Mouse (Mus musculus) hindbrain, embryonic 10.5 days (tissue): ENCODE measurements at regions not wholly inside any gene's neighbourhood (a gene's known extent, or its start where the extent isn't known, plus 50 kb on each side); places are given as distances from the start of the nearest gene placed in this dataset.

Experiments used
- DNase-seq: peaks from one replicate; pipeline ENCODE4 v3.0.0-alpha.2; 2017; ENCODE audit warnings: low spot score
- H3K27ac ChIP-seq: fragments of 300-500 bp; sonication (generic); 2 replicates; pipeline ENCODE4 v1.5.1; 2016; ENCODE audit warnings: mild to moderate bottlenecking, moderate library complexity
- H3K27me3 ChIP-seq: fragments of 300-500 bp; sonication (generic); 2 replicates; pipeline ENCODE4 v1.6.1; 2016; ENCODE audit warnings: mild to moderate bottlenecking; ENCODE audit not compliant: poor library complexity, insufficient read depth, severe bottlenecking
- H3K36me3 ChIP-seq: fragments of 300-500 bp; sonication (generic); 2 replicates; pipeline ENCODE4 v1.6.1; 2016; ENCODE audit warnings: mild to moderate bottlenecking, moderate library complexity
- H3K4me1 ChIP-seq: fragments of 300-500 bp; sonication (generic); replicated peaks from 2 replicates; pipeline ENCODE4 v1.6.1; 2016; ENCODE audit warnings: mild to moderate bottlenecking
- H3K4me3 ChIP-seq: fragments of 300-500 bp; sonication (generic); 2 replicates; pipeline ENCODE4 v1.5.1; 2016; ENCODE audit warnings: mild to moderate bottlenecking, moderate library complexity
- H3K9me3 ChIP-seq: fragments of 300-500 bp; sonication (generic); 2 replicates; pipeline ENCODE4 v1.6.1; 2016; ENCODE audit warnings: mild to moderate bottlenecking, moderate library complexity
- WGBS: fragments of 180-500 bp; shearing (Covaris S2); methylation state at CpG from one replicate; pipeline ENCODE4 v1.1.7; 2016; 5-methylcytosine and 5-hydroxymethylcytosine counted together

DNA sequence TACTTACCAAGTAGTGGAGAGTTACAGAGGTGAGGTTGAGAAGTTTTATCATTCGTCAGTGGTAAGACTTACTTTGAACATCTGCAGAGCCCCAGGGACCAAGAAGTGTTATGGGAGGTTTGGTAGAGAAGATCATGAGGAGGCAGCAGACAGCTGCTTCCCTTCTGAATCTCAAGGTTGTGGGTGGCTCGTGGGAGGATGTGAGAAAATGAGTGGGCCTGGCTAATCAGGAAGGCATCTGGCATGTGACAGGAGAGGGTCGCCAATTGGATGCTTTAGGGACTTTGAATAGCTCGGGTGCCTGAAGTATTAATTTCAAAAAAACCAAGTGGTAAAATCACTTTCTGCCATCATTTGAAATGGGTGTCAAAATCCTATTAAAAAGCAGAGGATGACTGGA, 258.9 kb downstream of the Sqor start:
- Histone ChIP-seq H3K36me3 (no peaks in the 10 kb centered on the region), H3K27ac (no peak overlapping the region), H3K27me3 (no peaks in the 10 kb centered on the region), H3K4me1 (no peaks in the 10 kb centered on the region), H3K4me3 (no peak overlapping the region), H3K9me3 (no peaks in the 10 kb centered on the region)
- DNase-seq = no peak
- WGBS = 72% methylated on average over 4 of the region's 4 CpGs

DNA sequence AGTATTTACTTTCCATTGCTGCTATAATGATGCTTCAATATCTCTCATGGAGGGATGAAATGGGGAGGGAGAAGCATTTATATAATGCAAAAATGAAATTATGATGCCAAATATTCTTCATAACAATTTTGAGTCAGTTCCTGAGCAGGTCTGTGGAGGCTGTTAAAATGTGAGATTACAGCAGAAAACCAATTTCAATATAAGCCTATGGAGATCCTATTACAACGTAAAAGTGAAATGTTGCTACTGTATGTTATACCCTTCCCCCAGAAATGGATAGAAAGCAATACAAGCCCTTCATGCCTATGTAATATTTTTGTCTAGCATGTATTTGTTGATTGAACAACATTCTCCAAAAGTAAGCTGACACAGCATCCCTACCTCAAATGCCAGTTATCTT, 259.3 kb downstream of the Sqor start:
- H3K9me3 ChIP-seq = no peaks in the 10 kb centered on the region
- no peaks in the 10 kb centered on the region for H3K36me3 ChIP-seq
- H3K27ac ChIP-seq = no peak overlapping the region
- H3K4me1 ChIP-seq = no peaks in the 10 kb centered on the region
- WGBS = 93% methylated on average over 1 of the region's 1 CpGs
- DNase-seq = no peak
- no peaks in the 10 kb centered on the region for H3K27me3 ChIP-seq
- no peak overlapping the region for H3K4me3 ChIP-seq

DNA sequence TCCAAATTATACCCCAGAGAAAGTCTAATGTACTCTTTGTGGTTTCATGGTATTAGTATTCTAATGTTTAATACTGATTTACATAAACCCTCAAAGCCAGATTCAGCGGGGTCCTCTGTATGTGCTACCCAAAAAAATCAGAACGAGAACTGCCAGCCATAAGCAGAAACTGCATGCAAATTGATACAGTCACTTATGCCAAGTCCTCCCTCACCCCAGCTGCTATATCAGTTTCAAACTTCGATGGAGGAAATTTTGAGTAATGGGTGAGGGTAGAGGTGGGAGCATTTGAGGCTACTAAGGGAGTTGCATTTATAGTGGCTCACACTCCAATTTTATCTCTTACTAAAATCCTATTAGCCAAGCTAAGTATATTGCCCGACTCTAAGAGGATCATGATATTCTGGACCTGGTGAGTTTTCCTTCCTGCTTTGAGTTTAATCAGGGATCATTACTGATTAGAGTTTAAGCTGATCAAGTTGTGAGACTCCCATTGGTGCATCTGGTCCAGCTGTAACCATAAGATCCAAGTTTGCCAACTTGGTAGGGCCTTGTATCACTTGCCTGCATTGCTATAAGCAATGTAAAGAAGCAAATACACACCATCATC, 260.0 kb downstream of the Sqor start:
- H3K9me3 ChIP-seq = no peaks in the 10 kb centered on the region
- H3K4me1 ChIP-seq = no peaks in the 10 kb centered on the region
- DNase-seq = no peak
- H3K4me3 ChIP-seq = no peak overlapping the region
- H3K27ac ChIP-seq = no peak overlapping the region
- H3K36me3 ChIP-seq = no peaks in the 10 kb centered on the region
- no peaks in the 10 kb centered on the region for H3K27me3 ChIP-seq
- 87% methylated on average over 4 of the region's 4 CpGs for WGBS

DNA sequence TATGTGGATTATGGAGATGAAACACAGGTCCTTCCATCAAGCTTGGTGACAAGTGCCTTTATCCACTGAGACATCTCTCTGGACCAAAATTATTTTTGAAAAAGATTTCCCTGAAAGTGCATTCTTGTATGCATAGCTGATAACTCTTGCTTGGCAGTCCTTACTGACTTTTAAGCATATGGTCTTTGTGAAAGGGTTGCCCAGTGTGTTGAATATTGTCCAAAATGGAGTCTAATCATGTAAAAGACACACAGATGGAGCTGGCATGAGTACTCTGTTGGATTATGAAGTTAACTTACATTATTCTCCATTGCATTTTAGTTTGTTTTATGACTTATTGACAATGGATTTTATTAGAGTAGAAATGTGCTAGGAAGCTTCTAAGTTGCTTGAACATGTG, 282.3 kb downstream of the Sqor start:
- DNase-seq = no peak
- H3K4me3 ChIP-seq = no peak overlapping the region
- no peaks in the 10 kb centered on the region for H3K27me3 ChIP-seq
- no peaks in the 10 kb centered on the region for H3K36me3 ChIP-seq
- no peak overlapping the region for H3K27ac ChIP-seq
- no peaks in the 10 kb centered on the region for H3K4me1 ChIP-seq
- no peaks in the 10 kb centered on the region for H3K9me3 ChIP-seq

DNA sequence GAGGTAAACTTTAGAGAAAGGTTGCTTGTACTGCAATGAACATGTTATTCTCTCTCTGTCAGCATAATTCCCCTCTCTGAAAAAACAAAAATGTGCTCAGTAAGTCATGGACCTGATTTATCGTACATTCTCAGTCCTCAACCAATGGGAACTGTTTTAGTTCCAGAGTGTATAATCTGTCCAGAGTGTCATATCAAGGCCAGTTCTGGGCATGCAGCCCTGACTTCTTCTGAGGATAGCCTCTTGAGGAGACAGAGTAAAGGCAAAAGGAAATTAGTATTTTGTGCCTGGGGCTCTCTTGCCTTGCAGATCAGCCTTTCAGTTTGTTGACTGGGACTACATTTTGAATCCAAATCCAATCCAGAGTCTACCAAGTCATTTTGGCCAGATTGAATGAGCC, 299.6 kb downstream of the Sqor start:
- no peak overlapping the region for H3K4me3 ChIP-seq
- H3K9me3 ChIP-seq = no peaks in the 10 kb centered on the region
- no peaks in the 10 kb centered on the region for H3K4me1 ChIP-seq
- H3K27me3 ChIP-seq = no peaks in the 10 kb centered on the region
- no peak for DNase-seq
- no peaks in the 10 kb centered on the region for H3K36me3 ChIP-seq
- 96% methylated on average over 1 of the region's 1 CpGs for WGBS
- H3K27ac ChIP-seq = no peak overlapping the region

DNA sequence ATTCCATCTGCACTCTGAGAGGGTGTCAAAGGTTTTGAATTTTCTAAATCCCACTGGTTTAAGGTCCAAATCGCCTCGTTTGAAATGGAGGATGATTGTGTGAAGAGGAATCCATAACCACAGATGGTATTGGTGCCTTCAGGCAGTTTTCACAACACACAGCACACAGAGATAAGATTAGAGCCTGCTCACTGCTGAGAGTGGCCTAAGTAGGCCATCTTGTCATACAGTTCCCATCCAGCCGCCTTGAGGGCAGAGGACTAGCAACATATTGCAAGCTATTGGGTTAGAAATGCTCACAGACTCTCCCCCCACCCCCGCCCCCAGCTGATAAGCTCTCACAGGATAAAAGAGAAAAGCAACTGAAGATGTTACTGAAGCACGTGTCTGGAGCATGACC, 303.8 kb downstream of the Sqor start:
- Histone ChIP-seq H3K9me3 (no peaks in the 10 kb centered on the region), H3K27me3 (no peaks in the 10 kb centered on the region), H3K27ac (no peak overlapping the region), H3K4me1 (no peaks in the 10 kb centered on the region), H3K4me3 (no peak overlapping the region), H3K36me3 (no peaks in the 10 kb centered on the region)
- 60% methylated on average over 5 of the region's 5 CpGs for WGBS
- DNase-seq = peak; percentile 2

DNA sequence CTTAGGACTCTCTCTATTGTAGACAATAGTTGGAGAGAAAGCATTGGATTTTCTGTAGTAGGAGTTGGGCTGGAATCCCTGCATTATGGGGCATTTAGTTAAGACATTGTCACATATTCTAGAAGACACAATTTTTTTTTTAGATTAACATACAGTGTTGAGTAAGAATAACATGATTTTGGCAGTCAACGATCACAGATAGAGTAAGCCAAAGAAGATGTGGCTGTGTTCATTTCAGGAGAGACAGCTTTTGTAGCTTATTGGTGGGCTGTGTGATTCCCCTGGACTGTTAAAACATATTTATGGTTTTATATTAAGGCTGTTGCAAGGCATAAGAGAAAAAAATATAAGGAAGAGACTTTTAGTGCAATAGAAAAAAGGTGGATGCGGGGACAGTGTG, 307.6 kb downstream of the Sqor start:
- Histone ChIP-seq H3K36me3 (no peaks in the 10 kb centered on the region), H3K4me3 (no peak overlapping the region), H3K4me1 (no peaks in the 10 kb centered on the region), H3K9me3 (no peaks in the 10 kb centered on the region), H3K27me3 (no peaks in the 10 kb centered on the region), H3K27ac (no peak overlapping the region)
- DNase-seq = no peak
- WGBS = 89% methylated on average over 2 of the region's 2 CpGs

DNA sequence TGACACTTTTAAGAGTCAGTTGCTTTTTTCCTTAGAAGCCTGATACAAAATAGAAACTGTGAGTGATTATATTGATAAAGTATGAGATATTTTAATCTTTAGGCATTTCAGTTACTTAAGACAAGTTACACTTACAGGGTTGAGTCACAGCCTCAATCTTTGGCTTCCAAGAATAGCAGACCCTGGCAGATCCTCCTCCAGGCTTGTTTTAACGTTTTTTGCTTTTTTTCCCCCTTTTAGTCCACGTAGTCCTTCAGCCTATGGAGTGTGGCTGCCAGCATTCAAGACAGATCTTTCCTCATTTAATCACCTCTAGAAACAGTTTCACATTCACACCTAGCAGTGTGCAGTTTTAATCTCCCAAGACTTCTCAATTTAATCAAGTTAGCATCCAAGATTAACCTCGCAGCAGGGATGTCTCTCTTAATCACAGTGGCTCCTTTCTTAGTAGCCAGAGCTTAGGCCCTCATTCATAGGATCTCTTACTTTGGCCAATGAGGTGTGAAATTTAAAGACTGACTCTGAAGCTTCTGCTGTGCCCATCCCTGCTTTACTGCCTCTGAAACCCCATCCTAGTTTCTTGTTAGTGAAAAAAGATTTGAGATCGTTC, 308.5 kb downstream of the Sqor start:
- no peak overlapping the region for H3K4me3 ChIP-seq
- H3K27me3 ChIP-seq = no peaks in the 10 kb centered on the region
- no peak overlapping the region for H3K27ac ChIP-seq
- 48% methylated on average over 4 of the region's 4 CpGs for WGBS
- no peak for DNase-seq
- H3K36me3 ChIP-seq = no peaks in the 10 kb centered on the region
- no peaks in the 10 kb centered on the region for H3K4me1 ChIP-seq
- no peaks in the 10 kb centered on the region for H3K9me3 ChIP-seq

DNA sequence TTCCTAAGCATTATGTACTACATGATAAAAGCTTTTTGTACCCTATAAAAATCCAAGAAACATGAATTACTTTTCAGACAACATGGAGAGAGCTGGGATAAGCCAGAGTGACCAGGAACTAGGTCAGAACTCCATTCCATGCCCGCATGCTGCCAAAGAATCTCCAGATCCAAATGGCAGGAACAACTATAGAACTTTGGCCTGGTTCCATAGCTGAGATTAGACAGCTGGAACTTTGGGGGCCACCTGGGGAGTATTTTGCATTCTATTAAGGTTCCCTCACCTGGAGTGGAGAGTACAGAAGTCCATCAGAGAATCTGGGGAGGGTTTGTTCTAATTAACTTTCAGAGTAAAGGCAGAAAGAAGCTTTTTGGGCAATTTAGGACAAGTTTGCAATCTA, 327.7 kb downstream of the Sqor start:
- H3K4me3 ChIP-seq = no peak overlapping the region
- no peak overlapping the region for H3K27ac ChIP-seq
- 85% methylated on average over 1 of the region's 1 CpGs for WGBS
- H3K4me1 ChIP-seq = no peaks in the 10 kb centered on the region
- no peak for DNase-seq
- H3K27me3 ChIP-seq = no peaks in the 10 kb centered on the region
- H3K36me3 ChIP-seq = no peaks in the 10 kb centered on the region
- H3K9me3 ChIP-seq = no peaks in the 10 kb centered on the region

DNA sequence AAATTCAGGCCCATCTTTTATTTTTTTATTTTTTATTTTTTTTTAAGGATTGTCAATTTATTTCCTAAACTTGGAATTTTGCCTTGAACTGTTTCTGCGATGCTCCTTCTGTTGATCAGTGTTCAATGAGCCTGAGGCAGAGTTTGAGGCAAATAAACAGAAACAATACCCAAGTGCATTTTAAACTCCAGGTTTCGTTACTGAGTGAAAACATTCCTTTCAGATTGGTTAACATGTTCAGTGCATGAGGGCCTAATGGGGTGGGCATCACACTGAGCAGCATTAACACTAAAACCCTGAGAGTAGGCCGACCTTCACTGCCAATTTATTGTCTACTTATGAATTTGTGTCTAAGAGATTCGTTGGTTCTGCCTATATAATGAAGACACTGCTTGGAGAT, 338.5 kb downstream of the Sqor start:
- H3K36me3 ChIP-seq = no peaks in the 10 kb centered on the region
- no peaks in the 10 kb centered on the region for H3K27me3 ChIP-seq
- H3K27ac ChIP-seq = no peak overlapping the region
- no peak overlapping the region for H3K4me3 ChIP-seq
- H3K4me1 ChIP-seq = no peaks in the 10 kb centered on the region
- DNase-seq = no peak
- WGBS = 84% methylated on average over 4 of the region's 4 CpGs
- H3K9me3 ChIP-seq = no peaks in the 10 kb centered on the region

DNA sequence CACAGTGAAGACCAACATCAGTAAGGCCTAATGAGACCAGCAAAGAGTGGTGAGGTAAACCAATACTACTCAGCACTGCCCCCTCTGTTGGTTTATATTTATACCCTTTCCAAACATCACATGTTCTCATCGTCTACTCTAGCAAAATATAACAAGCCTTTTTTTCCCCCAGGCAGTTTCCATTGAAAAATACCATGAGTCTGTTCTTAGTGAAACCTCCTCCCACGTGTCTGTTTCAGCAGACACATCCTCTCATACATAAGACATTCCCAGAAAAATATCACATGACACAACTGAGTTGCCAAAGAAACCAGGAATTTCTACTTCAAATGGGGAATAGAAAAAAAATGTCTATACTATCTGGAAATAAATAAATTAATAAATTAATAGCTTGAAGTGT, 366.5 kb downstream of the Sqor start:
- Histone ChIP-seq H3K9me3 (no peaks in the 10 kb centered on the region), H3K27me3 (no peaks in the 10 kb centered on the region), H3K4me3 (no peak overlapping the region), H3K4me1 (no peaks in the 10 kb centered on the region), H3K36me3 (no peaks in the 10 kb centered on the region), H3K27ac (no peak overlapping the region)
- no peak for DNase-seq
- 74% methylated on average over 2 of the region's 2 CpGs for WGBS

DNA sequence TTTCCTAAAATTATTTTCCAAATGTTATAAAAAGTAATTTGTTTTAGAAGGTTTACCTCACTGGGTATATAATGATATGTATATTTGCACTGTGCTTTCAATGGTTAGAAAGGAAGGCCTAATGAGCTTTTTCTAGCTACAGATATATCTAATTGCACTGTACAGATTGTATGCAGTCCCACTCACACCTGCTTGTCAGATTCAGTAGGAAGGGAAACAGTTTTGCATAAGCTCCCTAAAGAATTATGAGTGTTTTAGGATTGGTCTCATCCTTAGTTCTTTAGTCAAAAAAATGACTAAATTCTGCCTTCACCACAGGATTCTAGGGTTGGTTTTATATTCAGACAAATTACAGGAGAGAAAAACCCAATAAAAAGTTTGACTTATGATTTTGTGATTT, 388.1 kb downstream of the Sqor start:
- Histone ChIP-seq H3K36me3 (no peaks in the 10 kb centered on the region), H3K27me3 (no peaks in the 10 kb centered on the region), H3K4me1 (no peaks in the 10 kb centered on the region), H3K27ac (no peak overlapping the region), H3K4me3 (no peak overlapping the region), H3K9me3 (no peaks in the 10 kb centered on the region)
- no peak for DNase-seq

DNA sequence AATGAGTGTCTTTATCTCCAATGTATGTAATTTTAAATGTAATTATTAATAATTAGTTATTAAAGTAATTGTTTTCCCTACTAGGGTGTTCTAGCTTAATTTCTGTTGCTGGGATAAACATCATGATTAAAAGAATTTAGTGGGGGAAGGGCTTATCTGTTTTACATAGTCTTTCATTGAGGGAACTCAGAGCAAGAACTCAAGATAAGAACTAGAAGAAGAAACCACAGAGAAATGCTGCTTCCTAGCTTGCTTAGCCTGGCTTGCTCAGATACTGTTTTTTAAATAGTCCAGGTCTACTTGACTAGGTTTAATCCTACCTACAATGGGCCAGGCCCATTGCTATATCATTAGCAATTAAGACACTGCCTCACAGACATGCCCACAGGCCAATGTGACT, 400.3 kb downstream of the Sqor start:
- Histone ChIP-seq H3K9me3 (no peaks in the 10 kb centered on the region), H3K4me1 (no peaks in the 10 kb centered on the region), H3K27ac (no peak overlapping the region), H3K4me3 (no peak overlapping the region), H3K27me3 (no peaks in the 10 kb centered on the region), H3K36me3 (no peaks in the 10 kb centered on the region)
- no peak for DNase-seq

DNA sequence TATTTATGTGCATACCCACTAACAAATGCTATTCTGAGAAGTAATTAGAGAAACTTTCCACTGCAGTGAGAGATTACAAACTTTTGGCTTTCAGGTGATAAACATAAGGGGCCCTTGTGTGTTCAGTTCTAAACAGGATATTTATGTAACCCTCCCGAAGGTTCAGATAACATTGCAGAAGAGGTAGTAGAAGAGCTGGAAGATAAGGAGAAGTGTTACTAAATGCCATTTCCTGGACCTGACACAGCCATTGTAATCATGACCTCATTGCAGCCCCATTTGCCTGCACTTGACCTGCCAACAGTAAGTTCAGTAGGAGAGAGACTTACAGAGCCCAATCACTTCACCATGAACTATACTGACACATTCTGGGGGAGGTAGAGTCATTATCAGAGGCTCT, 405.6 kb downstream of the Sqor start:
- 84% methylated on average over 1 of the region's 1 CpGs for WGBS
- Histone ChIP-seq H3K4me3 (no peak overlapping the region), H3K36me3 (no peaks in the 10 kb centered on the region), H3K9me3 (no peaks in the 10 kb centered on the region), H3K4me1 (no peaks in the 10 kb centered on the region), H3K27me3 (no peaks in the 10 kb centered on the region), H3K27ac (no peak overlapping the region)
- no peak for DNase-seq
